Mouse (Mus musculus): Measurements from ENCODE around the gene Ablim2. TPM values are rescaled to one million over a fixed set of nuclear protein-coding genes. Genes with fewer than 3 reads are reported as not detected.
A peak's percentile ranks its signal among the peaks of the same experiment; 100 is the strongest.

Ablim2 gene
- polyA plus RNA-seq, 1 experiment = 4.5 TPM

- Histone ChIP-seq H3K27ac (ENCODE audit: control insufficient read depth, insufficient read depth, low read length) (no peak overlapping the region), H3K27me3 (ENCODE audit: control insufficient read depth, insufficient read depth, low read length) (no peaks in the 10 kb centered on the region), H3K4me3 (ENCODE audit: control insufficient read depth, insufficient read depth, low read length) (no peak overlapping the region), H3K36me3 (ENCODE audit: control insufficient read depth, insufficient read depth, low read length) (no peaks in the 10 kb centered on the region), H3K4me1 (replicated peaks; ENCODE audit: control insufficient read depth, insufficient read depth, low read length) (peaks cover 6% of the 10 kb centered on the region)
- WGBS = 80% methylated on average over 8 of the region's 8 CpGs
- no peak for DNase-seq
- no peak for TF ChIP-seq CTCF (IDR thresholded peaks at IDR 0.05; ENCODE audit: borderline replicate concordance, control insufficient read depth, extremely low read depth, insufficient read depth, low read length, poor library complexity)
- TF ChIP-seq POLR2A (IDR thresholded peaks at IDR 0.05; ENCODE audit: control insufficient read depth, extremely low read depth, insufficient read depth, low read length, poor library complexity) = no peak
Observed at GRCm38 (mm10) chr5:35743238-35743951, 14.3 kb upstream of the Ablim2 start.

- Histone ChIP-seq H3K36me3 (ENCODE audit: control insufficient read depth, insufficient read depth, low read length) (no peaks in the 10 kb centered on the region), H3K27ac (ENCODE audit: control insufficient read depth, insufficient read depth, low read length) (no peak overlapping the region), H3K4me1 (replicated peaks; ENCODE audit: control insufficient read depth, insufficient read depth, low read length) (peaks cover 6% of the 10 kb centered on the region), H3K4me3 (ENCODE audit: control insufficient read depth, insufficient read depth, low read length) (no peak overlapping the region), H3K27me3 (ENCODE audit: control insufficient read depth, insufficient read depth, low read length) (no peaks in the 10 kb centered on the region)
- WGBS = 92% methylated on average over 7 of the region's 7 CpGs
- TF ChIP-seq POLR2A (IDR thresholded peaks at IDR 0.05; ENCODE audit: control insufficient read depth, extremely low read depth, insufficient read depth, low read length, poor library complexity) (no peak), CTCF (IDR thresholded peaks at IDR 0.05; ENCODE audit: borderline replicate concordance, control insufficient read depth, extremely low read depth, insufficient read depth, low read length, poor library complexity) (no peak)
- no peak for DNase-seq
Observed at GRCm38 (mm10) chr5:35743990-35744722, 13.5 kb upstream of the Ablim2 start.

GRCm38 (mm10) chr5:35745406-35745805 lies 12.3 kb upstream of the Ablim2 start:
- TF ChIP-seq CTCF (IDR thresholded peaks at IDR 0.05; ENCODE audit: borderline replicate concordance, control insufficient read depth, extremely low read depth, insufficient read depth, low read length, poor library complexity) = no peak
- Histone ChIP-seq H3K27me3 (ENCODE audit: control insufficient read depth, insufficient read depth, low read length) (no peaks in the 10 kb centered on the region), H3K4me1 (replicated peaks; ENCODE audit: control insufficient read depth, insufficient read depth, low read length) (peaks cover 6% of the 10 kb centered on the region), H3K27ac (ENCODE audit: control insufficient read depth, insufficient read depth, low read length) (no peak overlapping the region), H3K4me3 (ENCODE audit: control insufficient read depth, insufficient read depth, low read length) (no peak overlapping the region), H3K36me3 (ENCODE audit: control insufficient read depth, insufficient read depth, low read length) (no peaks in the 10 kb centered on the region)
- no peak for DNase-seq
- WGBS = 89% methylated on average over 5 of the region's 5 CpGs

GRCm38 (mm10) chr5:35746910-35747309 lies 10.8 kb upstream of the Ablim2 start:
- WGBS = 19% methylated on average over 4 of the region's 4 CpGs
- H3K4me3 ChIP-seq (ENCODE audit: control insufficient read depth, insufficient read depth, low read length) = no peak overlapping the region
- H3K27me3 ChIP-seq (ENCODE audit: control insufficient read depth, insufficient read depth, low read length) = no peaks in the 10 kb centered on the region
- H3K27ac ChIP-seq (ENCODE audit: control insufficient read depth, insufficient read depth, low read length) = no peak overlapping the region
- H3K36me3 ChIP-seq (ENCODE audit: control insufficient read depth, insufficient read depth, low read length) = no peaks in the 10 kb centered on the region
- H3K4me1 ChIP-seq (replicated peaks; ENCODE audit: control insufficient read depth, insufficient read depth, low read length) = no peaks in the 10 kb centered on the region
- TF ChIP-seq CTCF (IDR thresholded peaks at IDR 0.05; ENCODE audit: borderline replicate concordance, control insufficient read depth, extremely low read depth, insufficient read depth, low read length, poor library complexity) (peak; percentile 44; the same call in 1 of the 2 replicates), POLR2A (IDR thresholded peaks at IDR 0.05; ENCODE audit: control insufficient read depth, extremely low read depth, insufficient read depth, low read length, poor library complexity) (no peak)
- peak; percentile 66 for DNase-seq

GRCm38 (mm10) chr5:35749416-35749815 lies 8.3 kb upstream of the Ablim2 start:
- H3K27ac ChIP-seq (ENCODE audit: control insufficient read depth, insufficient read depth, low read length) = no peak overlapping the region
- H3K4me1 ChIP-seq (replicated peaks; ENCODE audit: control insufficient read depth, insufficient read depth, low read length) = no peaks in the 10 kb centered on the region
- H3K36me3 ChIP-seq (ENCODE audit: control insufficient read depth, insufficient read depth, low read length) = no peaks in the 10 kb centered on the region
- DNase-seq = no peak
- TF ChIP-seq CTCF (IDR thresholded peaks at IDR 0.05; ENCODE audit: borderline replicate concordance, control insufficient read depth, extremely low read depth, insufficient read depth, low read length, poor library complexity) (no peak), POLR2A (IDR thresholded peaks at IDR 0.05; ENCODE audit: control insufficient read depth, extremely low read depth, insufficient read depth, low read length, poor library complexity) (no peak)
- WGBS = 84% methylated on average over 3 of the region's 3 CpGs
- H3K4me3 ChIP-seq (ENCODE audit: control insufficient read depth, insufficient read depth, low read length) = no peak overlapping the region
- no peaks in the 10 kb centered on the region for H3K27me3 ChIP-seq (ENCODE audit: control insufficient read depth, insufficient read depth, low read length)

- no peak overlapping the region for H3K4me3 ChIP-seq (ENCODE audit: control insufficient read depth, insufficient read depth, low read length)
- H3K36me3 ChIP-seq (ENCODE audit: control insufficient read depth, insufficient read depth, low read length) = no peaks in the 10 kb centered on the region
- H3K4me1 ChIP-seq (replicated peaks; ENCODE audit: control insufficient read depth, insufficient read depth, low read length) = no peaks in the 10 kb centered on the region
- TF ChIP-seq POLR2A (IDR thresholded peaks at IDR 0.05; ENCODE audit: control insufficient read depth, extremely low read depth, insufficient read depth, low read length, poor library complexity) (no peak), CTCF (IDR thresholded peaks at IDR 0.05; ENCODE audit: borderline replicate concordance, control insufficient read depth, extremely low read depth, insufficient read depth, low read length, poor library complexity) (no peak)
- H3K27me3 ChIP-seq (ENCODE audit: control insufficient read depth, insufficient read depth, low read length) = no peaks in the 10 kb centered on the region
- DNase-seq = no peak
- no peak overlapping the region for H3K27ac ChIP-seq (ENCODE audit: control insufficient read depth, insufficient read depth, low read length)
- 98% methylated on average over 1 of the region's 1 CpGs for WGBS
Observed at GRCm38 (mm10) chr5:35750026-35750425, 7.7 kb upstream of the Ablim2 start.
